Mouse (Mus musculus) forebrain, embryonic 11.5 days (tissue): ENCODE results near the gene Ccdc71. TPM values are rescaled to one million over a fixed set of nuclear protein-coding genes. Genes with fewer than 3 reads are reported as not detected.

ENCODE experiments used
- ATAC-seq: fragments of 200-750 bp; cut with Nextera tagmentation; replicated peaks from 2 replicates; pipeline ENCODE4 v1.8.0; 2017; ENCODE audit warnings: moderate TSS enrichment; ENCODE audit not compliant: low FRiP score
- DNase-seq: peaks from one replicate; pipeline ENCODE4 v3.0.0-alpha.2; 2017; ENCODE audit warnings: low spot score
- H3K27ac ChIP-seq: fragments of 300-500 bp; sonication (generic); 2 replicates; pipeline ENCODE4 v1.5.1; 2014; ENCODE audit warnings: low read depth, low read length
- H3K27me3 ChIP-seq: fragments of 300-500 bp; sonication (generic); 2 replicates; pipeline ENCODE4 v1.6.1; 2014; ENCODE audit warnings: mild to moderate bottlenecking, low read length, mixed read lengths; ENCODE audit not compliant: control insufficient read depth, insufficient read depth
- H3K36me3 ChIP-seq: fragments of 300-500 bp; sonication (generic); 2 replicates; pipeline ENCODE4 v1.6.1; 2014; ENCODE audit warnings: mild to moderate bottlenecking, low read length, moderate library complexity, mixed read lengths; ENCODE audit not compliant: control insufficient read depth, insufficient read depth
- H3K4me1 ChIP-seq: fragments of 300-500 bp; sonication (generic); replicated peaks from 2 replicates; pipeline ENCODE4 v1.6.1; 2014; ENCODE audit warnings: low read length, mixed read lengths; ENCODE audit not compliant: control insufficient read depth, insufficient read depth
- H3K4me2 ChIP-seq: fragments of 300-500 bp; sonication (generic); 2 replicates; pipeline ENCODE4 v1.6.1; 2014; ENCODE audit warnings: low read depth, mild to moderate bottlenecking, low read length, moderate library complexity, mixed read lengths; ENCODE audit not compliant: severe bottlenecking
- H3K4me3 ChIP-seq: fragments of 300-500 bp; sonication (generic); 2 replicates; pipeline ENCODE4 v1.5.1; 2014; ENCODE audit warnings: low read depth, low read length
- H3K9ac ChIP-seq: fragments of 300-500 bp; sonication (generic); 2 replicates; pipeline ENCODE4 v1.6.1; 2014; ENCODE audit warnings: low read length
- H3K9me3 ChIP-seq: fragments of 300-500 bp; sonication (generic); 2 replicates; pipeline ENCODE4 v1.6.1; 2016; ENCODE audit warnings: low read length, mixed read lengths; ENCODE audit not compliant: control insufficient read depth
- WGBS: fragments of 180-500 bp; shearing (Covaris S2); extraction: QIAGEN DNeasy Blood & Tissue Kit; methylation state at CpG from one replicate; pipeline ENCODE4 v1.1.7; 2014; 5-methylcytosine and 5-hydroxymethylcytosine counted together
- polyA plus RNA-seq: library from polyadenylated mRNA; unstranded; fragments of >200 nt; fragmentation: Nextera tagmentation; extraction: Ambion mirVana; gene quantifications from 2 replicates; pipeline ENCODE4 v1.2.1, GENCODE M21; 2014

Ccdc71 gene
- polyA plus RNA-seq: 42.5 and 45.2 TPM in 2 replicates

DNA sequence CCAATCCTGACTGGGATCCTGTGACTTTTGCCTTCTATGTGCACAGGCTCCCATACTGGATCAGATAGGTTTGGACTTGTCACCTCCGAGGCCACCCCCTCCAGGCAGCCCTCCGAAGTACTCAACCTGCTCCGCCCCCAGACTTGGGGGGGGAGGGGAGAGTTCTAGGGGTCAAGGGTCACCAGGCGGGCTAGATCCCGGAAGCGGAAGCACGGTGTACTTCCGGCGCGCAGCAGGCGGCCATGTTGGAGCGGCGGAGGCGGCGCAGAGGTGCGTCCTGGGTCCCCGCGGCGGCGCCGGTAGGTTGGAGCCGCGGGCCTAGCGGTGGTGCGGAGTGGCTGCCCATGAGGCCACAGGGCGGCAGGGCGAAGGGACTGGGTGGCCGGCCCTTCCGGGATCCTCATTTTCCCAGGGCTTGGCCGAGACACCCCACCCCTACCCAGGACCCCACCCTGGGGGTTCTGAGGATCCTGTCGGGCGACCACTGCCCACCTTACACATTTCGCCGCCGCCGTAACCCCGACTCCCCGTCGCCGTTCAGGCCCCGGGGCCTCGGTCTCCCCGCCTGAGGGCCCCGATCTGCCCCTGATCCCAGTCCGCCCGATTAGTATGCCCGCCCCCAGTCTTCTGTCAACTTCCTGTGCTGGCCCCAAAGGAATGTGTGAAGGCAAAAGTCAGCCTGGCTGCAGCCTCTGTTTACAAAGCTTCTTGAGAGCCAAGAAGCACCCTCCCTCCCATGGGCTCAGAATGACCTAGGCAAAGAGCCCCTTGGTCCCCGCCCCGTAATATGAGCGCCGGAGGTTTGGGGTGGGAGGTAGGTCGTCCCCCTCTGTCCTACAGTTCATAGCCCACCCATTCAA lies at the start of gene Ccdc71:
Gene Ccdc71 (plus strand): TSS at position 209 of the 860 bp plus-strand sequence.
- peak; percentile 90 for DNase-seq
- H3K27me3 ChIP-seq: no peaks in the 10 kb centered on the region
- H3K36me3 ChIP-seq: peaks cover 12% of the 10 kb centered on the region; the same call in 1 of the 2 replicates
- H3K27ac ChIP-seq: peak within 1 kb of the TSS; percentile 55; the same call in 1 of the 2 replicates
- H3K9ac ChIP-seq: peak within 1 kb of the TSS; percentile 86
- ATAC-seq: peak; percentile 86
- H3K4me3 ChIP-seq: peak within 1 kb of the TSS; percentile 91
- WGBS: 1% methylated on average over 52 of the region's 52 CpGs
- no peaks in the 10 kb centered on the region for H3K9me3 ChIP-seq
- H3K4me2 ChIP-seq: peak within 1 kb of the TSS; percentile 92
- peaks cover 4% of the 10 kb centered on the region; the same call in 1 of the 2 replicates for H3K4me1 ChIP-seq

DNA sequence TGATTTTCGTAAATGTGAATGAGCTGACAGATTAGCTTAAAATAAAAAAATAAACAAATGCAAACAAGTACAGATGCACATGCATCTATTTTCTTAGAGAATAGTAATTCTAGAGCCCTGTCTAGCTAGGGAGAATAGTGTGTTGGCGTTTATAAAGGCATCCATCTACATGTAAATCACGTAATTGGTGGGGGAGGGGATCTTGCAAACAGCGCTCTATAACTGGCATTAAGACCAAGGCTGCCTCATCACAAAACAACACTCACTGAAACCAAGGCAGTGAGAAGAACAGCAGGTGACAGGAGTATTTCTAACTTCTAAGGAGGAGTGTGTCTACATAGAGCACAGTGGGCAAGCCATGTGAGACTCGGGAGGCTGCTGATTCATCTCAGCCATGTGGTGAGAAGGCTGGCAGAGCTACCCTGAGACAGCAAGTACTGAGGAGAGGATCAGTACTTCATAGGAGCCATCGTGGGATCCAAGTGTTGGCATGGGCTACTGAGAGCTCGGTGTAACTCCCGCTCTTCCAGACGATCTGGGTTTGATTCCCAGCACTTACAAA lies 48.9 kb upstream of the Ccdc71 start:
- Histone ChIP-seq H3K9me3 (no peaks in the 10 kb centered on the region), H3K4me2 (no peak overlapping the region), H3K9ac (no peak overlapping the region), H3K4me1 (no peaks in the 10 kb centered on the region), H3K27ac (no peak overlapping the region), H3K36me3 (no peaks in the 10 kb centered on the region), H3K4me3 (no peak overlapping the region), H3K27me3 (no peaks in the 10 kb centered on the region)
- ATAC-seq (no peak), DNase-seq (no peak)
- WGBS: 81% methylated on average over 9 of the region's 9 CpGs

DNA sequence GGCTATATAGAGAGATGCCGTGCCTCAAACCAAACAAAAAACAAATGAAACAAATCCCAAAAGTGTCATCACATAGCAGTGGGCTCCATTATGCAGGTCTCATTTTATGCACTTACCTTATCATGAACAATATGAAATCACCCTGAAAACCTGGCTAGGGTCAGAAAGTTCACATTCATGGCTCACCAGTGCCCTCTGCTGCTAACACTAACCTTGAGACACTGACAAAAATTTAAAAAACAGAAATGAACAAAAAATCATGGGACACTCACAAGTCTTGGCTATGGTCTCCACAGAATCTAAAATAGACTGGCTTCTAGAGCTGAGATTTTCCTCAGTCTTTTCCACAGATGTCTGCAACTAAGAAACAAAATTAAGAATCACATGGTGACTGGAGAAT lies 48.1 kb upstream of the Ccdc71 start:
- Histone ChIP-seq H3K27ac (no peak overlapping the region), H3K4me3 (no peak overlapping the region), H3K36me3 (no peaks in the 10 kb centered on the region), H3K9ac (no peak overlapping the region), H3K4me2 (no peak overlapping the region), H3K4me1 (no peaks in the 10 kb centered on the region), H3K27me3 (no peaks in the 10 kb centered on the region), H3K9me3 (no peaks in the 10 kb centered on the region)
- no peak for DNase-seq
- WGBS: 84% methylated on average over 1 of the region's 1 CpGs
- no peak for ATAC-seq

DNA sequence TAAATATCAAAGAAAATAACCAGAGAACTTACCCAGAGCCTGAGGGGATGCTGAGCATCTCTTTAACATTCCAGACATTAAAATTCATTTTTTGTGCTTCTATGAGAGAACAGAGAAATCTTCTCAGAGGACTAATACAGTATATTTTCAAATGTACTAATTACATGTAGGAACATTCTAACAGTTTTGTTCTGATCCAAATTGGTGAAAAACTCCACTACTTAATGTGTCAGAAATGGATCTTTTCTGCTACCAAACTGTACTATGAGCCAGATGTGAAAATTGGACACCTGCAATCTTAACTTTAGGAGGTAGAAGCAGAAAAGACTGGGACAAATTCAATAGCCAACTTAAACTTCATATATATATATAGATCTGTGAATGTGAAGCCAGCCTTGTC lies 31.9 kb upstream of the Ccdc71 start, which contains the start of gene Ccdc36:
Gene Ccdc36 (minus strand): TSS at position 101 of the 400 bp plus-strand sequence.
- no peak within 1 kb of the TSS for H3K9ac ChIP-seq
- no peak within 1 kb of the TSS for H3K4me3 ChIP-seq
- H3K9me3 ChIP-seq: no peaks in the 10 kb centered on the region
- DNase-seq (no peak), ATAC-seq (no peak)
- H3K36me3 ChIP-seq: no peaks in the 10 kb centered on the region
- no peak within 1 kb of the TSS for H3K4me2 ChIP-seq
- no peak within 1 kb of the TSS for H3K27ac ChIP-seq
- H3K4me1 ChIP-seq: no peaks in the 10 kb centered on the region
- no peaks in the 10 kb centered on the region for H3K27me3 ChIP-seq

DNA sequence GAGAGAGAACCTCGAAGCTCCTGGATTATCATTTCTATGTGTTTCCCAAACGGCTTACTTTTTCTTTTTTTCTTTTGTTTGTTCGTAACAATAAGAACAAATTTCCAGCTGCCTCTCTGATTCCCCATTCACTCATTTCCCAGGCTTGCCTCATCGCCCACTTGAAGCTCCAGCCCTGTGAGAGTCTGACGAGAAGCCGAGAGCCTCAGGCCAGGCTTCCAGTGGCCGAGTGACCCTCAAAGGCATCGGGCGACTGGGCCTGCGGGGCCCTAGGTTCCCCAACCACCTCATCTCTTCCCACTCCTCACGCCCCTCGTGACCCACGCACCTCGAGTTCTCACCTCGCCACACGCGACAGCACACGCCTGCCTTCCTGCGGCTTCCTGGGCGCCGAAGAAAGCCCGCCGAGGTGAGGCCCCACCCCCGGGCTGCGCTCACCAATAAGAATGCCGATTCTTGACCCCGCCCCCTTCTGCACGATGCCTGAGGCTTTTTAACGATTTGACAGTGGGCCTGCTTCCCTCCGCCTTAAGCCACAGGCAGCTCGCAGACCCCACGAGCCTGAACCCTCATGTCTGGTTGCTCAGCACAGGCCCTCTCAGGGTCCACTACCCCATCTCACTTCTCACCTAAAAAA lies 28.8 kb upstream of the Ccdc71 start:
- ATAC-seq: no peak
- no peaks in the 10 kb centered on the region for H3K27me3 ChIP-seq

DNA sequence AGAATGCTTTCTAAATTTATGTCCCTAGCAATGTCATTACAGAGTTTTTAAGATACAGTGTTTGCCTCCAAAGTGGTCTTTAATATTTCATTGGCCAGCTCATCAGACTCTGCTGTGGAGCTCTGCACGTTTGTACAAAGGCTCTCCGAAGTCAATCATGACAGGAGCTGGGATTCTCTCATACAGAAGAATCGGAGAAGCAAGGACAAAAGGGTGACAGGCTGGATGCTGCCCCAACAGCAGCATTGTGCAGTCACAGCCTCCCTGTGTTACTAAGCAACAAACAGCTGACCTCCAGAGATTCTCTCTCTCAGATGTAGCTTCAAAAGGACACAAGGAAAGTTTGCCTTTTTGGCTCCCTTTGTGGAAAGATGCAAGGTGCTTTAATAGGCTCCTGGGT lies 24.1 kb upstream of the Ccdc71 start, which contains the start of gene BC048562:
Gene BC048562 (plus strand): TSS at position 301 of the 400 bp plus-strand sequence.
- no peak within 1 kb of the TSS for H3K4me3 ChIP-seq
- whole genome bisulfite sequencing: 58% methylated on average over 3 of the region's 3 CpGs

More for the DNA sequence above, 28.8 kb upstream of the Ccdc71 start:
- Histone ChIP-seq H3K36me3 (no peaks in the 10 kb centered on the region), H3K4me1 (no peaks in the 10 kb centered on the region), H3K9me3 (no peaks in the 10 kb centered on the region), H3K4me3 (no peak overlapping the region), H3K27ac (no peak overlapping the region), H3K9ac (no peak overlapping the region), H3K4me2 (peak overlapping the region; percentile 33; the same call in 1 of the 2 replicates)
- WGBS: 55% methylated on average over 32 of the region's 32 CpGs
- DNase-seq: peak; percentile 67

DNA sequence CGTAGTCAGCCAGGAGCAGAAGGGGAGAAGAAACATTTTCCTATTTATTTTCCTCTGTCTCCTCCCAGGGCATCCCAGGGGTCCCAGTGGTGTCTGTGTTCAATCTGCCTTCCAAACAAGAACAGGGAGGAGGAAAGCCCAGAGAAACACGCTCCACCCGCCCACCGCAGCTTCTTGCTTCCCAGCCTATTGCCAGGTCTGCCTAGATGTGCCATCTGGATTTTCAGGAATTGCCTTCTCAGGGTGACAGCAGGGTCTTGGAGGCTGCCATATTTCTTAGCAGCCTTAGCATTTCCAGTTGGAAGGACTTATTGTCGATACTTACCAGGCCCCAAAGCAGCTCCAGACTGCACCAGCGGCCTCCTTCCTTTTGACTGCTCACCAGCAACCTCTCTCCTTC lies 21.2 kb upstream of the Ccdc71 start:
- 87% methylated on average over 6 of the region's 6 CpGs for WGBS

More for the DNA sequence above, 24.1 kb upstream of the Ccdc71 start, which contains the start of gene BC048562:
- no peaks in the 10 kb centered on the region for H3K36me3 ChIP-seq
- H3K9me3 ChIP-seq: no peaks in the 10 kb centered on the region
- no peak within 1 kb of the TSS for H3K27ac ChIP-seq
- no peak within 1 kb of the TSS for H3K9ac ChIP-seq
- H3K4me1 ChIP-seq: no peaks in the 10 kb centered on the region
- H3K27me3 ChIP-seq: no peaks in the 10 kb centered on the region
- no peak within 1 kb of the TSS for H3K4me2 ChIP-seq
- DNase-seq: no peak
- no peak for ATAC-seq

DNA sequence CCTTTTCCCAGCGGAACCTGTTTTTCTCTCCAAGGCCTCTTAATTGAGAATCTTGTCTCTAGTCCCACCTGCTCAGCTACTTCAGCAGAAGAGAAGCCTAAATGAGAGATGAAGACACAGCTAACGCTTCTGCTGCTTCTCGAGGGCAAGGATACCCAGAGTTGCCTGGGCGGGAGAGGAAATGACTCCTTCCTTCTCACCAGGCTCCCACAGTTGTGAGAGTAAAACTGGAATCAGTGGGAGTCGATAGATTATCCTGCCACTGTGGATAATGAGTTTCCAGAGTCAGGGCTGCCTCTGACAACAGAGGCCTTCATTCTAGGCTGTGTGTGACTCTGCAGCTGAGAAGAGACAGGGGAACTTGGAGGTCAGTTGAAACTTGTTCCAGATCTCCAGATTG lies 19.8 kb upstream of the Ccdc71 start:
- Histone ChIP-seq H3K27ac (no peak overlapping the region), H3K27me3 (no peaks in the 10 kb centered on the region), H3K9me3 (no peaks in the 10 kb centered on the region), H3K4me3 (no peak overlapping the region), H3K36me3 (no peaks in the 10 kb centered on the region), H3K9ac (no peak overlapping the region), H3K4me1 (no peaks in the 10 kb centered on the region), H3K4me2 (no peak overlapping the region)
- ATAC-seq (no peak), DNase-seq (no peak)
- WGBS: 79% methylated on average over 5 of the region's 5 CpGs

More for the DNA sequence above, 21.2 kb upstream of the Ccdc71 start:
- Histone ChIP-seq H3K9ac (no peak overlapping the region), H3K27ac (no peak overlapping the region), H3K4me1 (no peaks in the 10 kb centered on the region), H3K4me3 (no peak overlapping the region), H3K36me3 (no peaks in the 10 kb centered on the region), H3K27me3 (no peaks in the 10 kb centered on the region), H3K9me3 (no peaks in the 10 kb centered on the region), H3K4me2 (no peak overlapping the region)
- DNase-seq: no peak
- no peak for ATAC-seq
